Mouse (Mus musculus) lung, postnatal 0 days (tissue): ENCODE data around the gene Rnf217.

Source experiments
- CTCF ChIP-seq: IDR thresholded peaks from 2 replicates; pipeline ENCODE4 v1.5.1; 2016; ENCODE audit warnings: antibody characterized with exemption, mild to moderate bottlenecking
- EP300 ChIP-seq: IDR thresholded peaks from 2 replicates; pipeline ENCODE4 v1.6.1; 2016; ENCODE audit warnings: antibody characterized with exemption, mild to moderate bottlenecking, control low read depth

GRCm38 (mm10) chr10:31551362-31551761 is 57.6 kb downstream of the Rnf217 start:
- TF ChIP-seq CTCF (no peak), EP300 (no peak)
